Mouse (Mus musculus) heart, embryonic 13.5 days (tissue): Measurements from ENCODE around the gene Gm42906. TPM values are rescaled to one million over a fixed set of nuclear protein-coding genes. Genes with fewer than 3 reads are reported as not detected.

Experiments
- ATAC-seq: fragments of 200-750 bp; cut with Nextera tagmentation; 2 replicates; pipeline ENCODE4 v1.8.0; 2017; ENCODE audit warnings: moderate TSS enrichment; ENCODE audit not compliant: insufficient number of reproducible peaks, low FRiP score, low TSS enrichment; ENCODE audit errors: extremely low read depth
- H3K27ac ChIP-seq: fragments of 300-500 bp; sonication (generic); replicated peaks from 2 replicates; pipeline ENCODE4 v1.5.1; 2015; ENCODE audit warnings: moderate library complexity, mild to moderate bottlenecking, inconsistent platforms
- H3K27me3 ChIP-seq: fragments of 300-500 bp; sonication (generic); replicated peaks from 2 replicates; pipeline ENCODE4 v1.6.1; 2015; ENCODE audit warnings: mild to moderate bottlenecking, inconsistent platforms
- H3K36me3 ChIP-seq: fragments of 300-500 bp; sonication (generic); 2 replicates; pipeline ENCODE4 v1.6.1; 2015; ENCODE audit warnings: mild to moderate bottlenecking, inconsistent platforms
- H3K4me1 ChIP-seq: fragments of 300-500 bp; sonication (generic); 2 replicates; pipeline ENCODE4 v1.6.1; 2015; ENCODE audit warnings: inconsistent platforms
- H3K4me2 ChIP-seq: fragments of 300-500 bp; sonication (generic); 2 replicates; pipeline ENCODE4 v1.6.1; 2015; ENCODE audit warnings: inconsistent platforms, mild to moderate bottlenecking, moderate library complexity
- H3K4me3 ChIP-seq: fragments of 300-500 bp; sonication (generic); 2 replicates; pipeline ENCODE4 v1.5.1; 2015; ENCODE audit warnings: moderate library complexity, mild to moderate bottlenecking, inconsistent platforms
- H3K9ac ChIP-seq: fragments of 300-500 bp; sonication (generic); 2 replicates; pipeline ENCODE4 v1.6.1; 2015; ENCODE audit warnings: inconsistent platforms, mild to moderate bottlenecking, moderate library complexity
- H3K9me3 ChIP-seq: fragments of 300-500 bp; sonication (generic); 2 replicates; pipeline ENCODE4 v1.6.1; 2016; ENCODE audit warnings: inconsistent platforms
- WGBS: fragments of 180-500 bp; shearing (Covaris S2); methylation state at CpG from one replicate; pipeline ENCODE4 v1.1.7; 2015; ENCODE audit warnings: mixed read lengths; 5-methylcytosine and 5-hydroxymethylcytosine counted together
- polyA plus RNA-seq: library from polyadenylated mRNA; unstranded; fragments of >200 nt; fragmentation: Nextera tagmentation; extraction: Ambion mirVana; gene quantifications from 2 replicates; pipeline ENCODE4 v1.2.1, GENCODE M21; 2015

The Gm42906 gene
- polyA plus RNA-seq, 1 experiment from 2014 or later, result not detected

DNA sequence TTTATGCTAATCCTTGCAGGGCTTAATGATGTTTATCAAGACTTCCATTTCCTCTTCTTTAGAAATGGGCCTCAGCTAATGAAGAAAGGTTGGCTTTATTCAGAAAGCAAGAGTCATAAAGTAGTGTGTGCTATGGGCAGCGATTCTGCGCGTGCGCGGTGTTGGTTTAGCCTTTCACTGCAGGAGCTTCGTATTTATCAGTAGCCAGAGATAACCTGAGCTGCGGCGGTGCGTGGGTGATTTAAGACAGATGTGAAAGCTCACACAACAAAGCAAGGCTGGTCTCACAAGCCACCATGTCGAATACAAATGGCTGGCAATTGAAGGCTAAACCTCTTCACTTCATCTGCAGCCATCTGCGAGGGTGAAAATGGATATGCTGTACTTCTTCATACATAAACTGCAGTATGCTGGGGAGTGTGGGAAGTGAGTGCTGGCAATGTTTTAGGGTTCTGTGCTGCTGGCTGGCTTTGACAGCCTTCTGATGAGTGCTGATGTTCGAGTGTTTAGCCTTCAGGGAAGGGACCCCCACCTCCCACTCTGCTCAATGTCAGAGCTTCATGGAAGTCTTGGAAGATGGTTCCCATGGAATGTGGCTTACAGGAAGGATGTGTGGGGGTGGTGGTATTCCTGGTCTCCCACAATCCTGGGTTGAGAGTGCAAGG is 371.6 kb downstream of the Gm42906 start:
- ATAC-seq, result peak; percentile 25; the same call in 1 of the 2 replicates
- Histone ChIP-seq H3K9ac (no peak overlapping the region), H3K4me2 (peak overlapping the region; percentile 53)

DNA sequence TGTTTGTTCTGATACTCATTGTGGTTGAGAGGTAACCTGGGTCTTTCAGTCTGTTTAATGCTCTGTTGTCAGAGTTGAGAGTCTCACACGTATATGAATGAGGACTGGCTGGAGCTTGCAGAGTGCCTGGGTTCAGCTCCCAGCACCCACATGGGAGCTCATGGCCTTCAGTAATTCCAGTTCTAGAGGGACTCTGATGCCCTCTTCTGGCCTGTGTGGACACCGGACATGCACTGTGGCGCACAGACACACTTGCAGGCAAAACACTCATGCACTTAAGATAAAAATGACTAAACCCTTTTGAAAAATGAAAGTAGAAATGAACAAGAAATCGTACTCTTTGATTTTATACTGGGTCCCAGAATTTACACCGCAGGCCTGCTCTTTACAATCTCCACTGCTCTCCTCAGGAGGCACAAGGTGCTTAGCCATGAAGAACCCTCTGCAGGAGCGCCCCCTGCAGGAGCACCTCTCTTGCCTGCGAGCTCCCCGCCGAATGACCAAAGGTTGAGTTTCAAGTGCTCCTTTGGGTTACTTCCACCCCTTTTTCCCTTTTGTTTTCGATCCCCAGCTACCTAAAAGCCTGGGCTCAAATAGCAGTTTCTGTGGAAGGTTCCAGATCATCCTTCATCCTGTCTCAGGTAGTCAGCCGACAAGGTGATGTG is 372.4 kb downstream of the Gm42906 start:
- ATAC-seq, result no peak
- 87% methylated on average over 11 of the region's 11 CpGs for WGBS
- H3K9ac ChIP-seq, result no peak overlapping the region
- H3K36me3 ChIP-seq, result peaks cover 27% of the 10 kb centered on the region
- peaks cover 5% of the 10 kb centered on the region; the same call in 1 of the 2 replicates for H3K9me3 ChIP-seq
- peak overlapping the region; percentile 84 for H3K27ac ChIP-seq
- no peaks in the 10 kb centered on the region for H3K27me3 ChIP-seq
- H3K4me2 ChIP-seq, result no peak overlapping the region
- peaks cover 46% of the 10 kb centered on the region for H3K4me1 ChIP-seq
- no peak overlapping the region for H3K4me3 ChIP-seq

More for the DNA sequence above, 371.6 kb downstream of the Gm42906 start:
- WGBS, result 31% methylated on average over 12 of the region's 12 CpGs
- Histone ChIP-seq H3K36me3 (peaks cover 18% of the 10 kb centered on the region), H3K9me3 (peaks cover 5% of the 10 kb centered on the region; the same call in 1 of the 2 replicates), H3K27me3 (no peaks in the 10 kb centered on the region), H3K4me1 (peaks cover 48% of the 10 kb centered on the region), H3K4me3 (no peak overlapping the region), H3K27ac (peak overlapping the region; percentile 84)

DNA sequence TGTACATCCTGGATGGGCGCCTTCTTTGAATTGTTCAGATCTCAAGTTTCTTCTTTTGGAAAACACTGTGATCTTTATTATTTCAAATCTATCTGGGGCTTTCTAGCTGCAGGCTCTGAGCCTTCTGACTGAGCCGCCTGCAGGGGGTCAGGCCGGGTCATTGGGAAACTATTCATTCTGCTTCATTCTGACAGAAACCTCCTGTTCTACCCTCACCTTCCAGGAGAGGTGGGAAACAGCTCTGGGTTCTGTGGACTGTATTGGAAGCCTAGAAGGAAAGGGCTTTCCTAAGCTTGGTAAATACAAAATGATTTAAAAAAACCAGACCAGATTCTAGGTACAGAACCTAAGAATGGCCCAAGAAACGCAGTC is 373.2 kb downstream of the Gm42906 start:
- Histone ChIP-seq H3K27me3 (no peaks in the 10 kb centered on the region), H3K4me1 (peaks cover 45% of the 10 kb centered on the region), H3K9ac (no peak overlapping the region), H3K4me2 (no peak overlapping the region), H3K27ac (peak overlapping the region; percentile 10; the same call in 1 of the 2 replicates), H3K4me3 (no peak overlapping the region), H3K9me3 (peaks cover 5% of the 10 kb centered on the region; the same call in 1 of the 2 replicates), H3K36me3 (peaks cover 28% of the 10 kb centered on the region)
- 69% methylated on average over 4 of the region's 4 CpGs for WGBS
- no peak for ATAC-seq

- H3K27ac ChIP-seq, result peak overlapping the region; percentile 10
- H3K36me3 ChIP-seq, result peaks cover 28% of the 10 kb centered on the region
- peaks cover 5% of the 10 kb centered on the region; the same call in 1 of the 2 replicates for H3K9me3 ChIP-seq
- no peak overlapping the region for H3K4me3 ChIP-seq
- no peak overlapping the region for H3K4me2 ChIP-seq
- WGBS, result 35% methylated on average over 7 of the region's 7 CpGs
- no peak for ATAC-seq
- no peak overlapping the region for H3K9ac ChIP-seq
- H3K4me1 ChIP-seq, result peaks cover 50% of the 10 kb centered on the region
- no peaks in the 10 kb centered on the region for H3K27me3 ChIP-seq
Measured at GRCm38 (mm10) chr5:151054100-151054742, 373.7 kb downstream of the Gm42906 start.

- Histone ChIP-seq H3K36me3 (peaks cover 25% of the 10 kb centered on the region), H3K4me2 (no peak overlapping the region), H3K9me3 (peaks cover 5% of the 10 kb centered on the region; the same call in 1 of the 2 replicates), H3K4me1 (peaks cover 52% of the 10 kb centered on the region), H3K27me3 (no peaks in the 10 kb centered on the region), H3K4me3 (no peak overlapping the region), H3K9ac (no peak overlapping the region), H3K27ac (no peak overlapping the region)
- ATAC-seq, result no peak
- WGBS, result 64% methylated on average over 5 of the region's 5 CpGs
Measured at GRCm38 (mm10) chr5:151053190-151053589, 374.8 kb downstream of the Gm42906 start.

GRCm38 (mm10) chr5:151052331-151052730 is 375.6 kb downstream of the Gm42906 start:
- Histone ChIP-seq H3K4me3 (no peak overlapping the region), H3K4me2 (no peak overlapping the region), H3K9me3 (peaks cover 5% of the 10 kb centered on the region; the same call in 1 of the 2 replicates), H3K9ac (no peak overlapping the region), H3K27ac (no peak overlapping the region), H3K27me3 (no peaks in the 10 kb centered on the region), H3K36me3 (peaks cover 25% of the 10 kb centered on the region), H3K4me1 (peaks cover 54% of the 10 kb centered on the region)
- WGBS, result 88% methylated on average over 8 of the region's 8 CpGs
- no peak for ATAC-seq

- Histone ChIP-seq H3K36me3 (peaks cover 47% of the 10 kb centered on the region), H3K9ac (no peak overlapping the region), H3K9me3 (peaks cover 5% of the 10 kb centered on the region; the same call in 1 of the 2 replicates), H3K27ac (0 out of 2 replicates have a peak overlapping the region, but pooled peaks have one; percentile 36), H3K27me3 (no peaks in the 10 kb centered on the region), H3K4me1 (peaks cover 23% of the 10 kb centered on the region), H3K4me3 (no peak overlapping the region), H3K4me2 (no peak overlapping the region)
- no peak for ATAC-seq
- 69% methylated on average over 12 of the region's 12 CpGs for WGBS
Measured at GRCm38 (mm10) chr5:151047488-151047887, 380.5 kb downstream of the Gm42906 start.

- no peak overlapping the region for H3K9ac ChIP-seq
- no peaks in the 10 kb centered on the region for H3K27me3 ChIP-seq
- no peak overlapping the region for H3K4me2 ChIP-seq
- no peak overlapping the region for H3K4me3 ChIP-seq
- peaks cover 47% of the 10 kb centered on the region for H3K36me3 ChIP-seq
- WGBS, result 69% methylated on average over 7 of the region's 7 CpGs
- no peak for ATAC-seq
- H3K9me3 ChIP-seq, result peaks cover under 1% of the 10 kb centered on the region; the same call in 1 of the 2 replicates
- 0 out of 2 replicates have a peak overlapping the region, but pooled peaks have one; percentile 36 for H3K27ac ChIP-seq
- peaks cover 23% of the 10 kb centered on the region for H3K4me1 ChIP-seq
Measured at GRCm38 (mm10) chr5:151046917-151047316, 381.0 kb downstream of the Gm42906 start.

DNA sequence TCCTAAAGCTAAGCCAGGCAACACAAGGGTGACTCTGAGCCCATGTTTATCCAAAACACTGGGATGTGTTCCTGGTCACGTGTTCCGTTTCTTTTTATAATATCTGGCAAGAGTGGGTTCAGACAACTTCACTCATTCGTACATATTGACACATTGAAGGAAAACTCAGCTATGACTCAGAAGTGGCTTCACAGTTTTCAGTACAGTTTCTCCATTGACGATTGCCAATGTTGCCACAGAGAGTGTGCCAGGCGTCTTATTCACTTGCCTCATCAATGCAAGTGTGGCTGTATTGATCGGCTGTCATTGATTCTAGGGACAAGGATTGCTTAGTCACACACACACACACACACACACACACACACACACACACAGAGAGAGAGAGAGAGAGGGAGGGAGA is 381.8 kb downstream of the Gm42906 start:
- H3K9ac ChIP-seq, result no peak overlapping the region
- H3K27ac ChIP-seq, result no peak overlapping the region
- peaks cover 23% of the 10 kb centered on the region for H3K4me1 ChIP-seq
- H3K27me3 ChIP-seq, result no peaks in the 10 kb centered on the region
- H3K4me3 ChIP-seq, result no peak overlapping the region
- ATAC-seq, result no peak
- WGBS, result 90% methylated on average over 6 of the region's 6 CpGs
- peaks cover 50% of the 10 kb centered on the region for H3K36me3 ChIP-seq
- H3K4me2 ChIP-seq, result no peak overlapping the region
- H3K9me3 ChIP-seq, result no peaks in the 10 kb centered on the region

GRCm38 (mm10) chr5:151042911-151043310 is 385.1 kb downstream of the Gm42906 start:
- peaks cover 64% of the 10 kb centered on the region for H3K36me3 ChIP-seq
- H3K4me3 ChIP-seq, result no peak overlapping the region

DNA sequence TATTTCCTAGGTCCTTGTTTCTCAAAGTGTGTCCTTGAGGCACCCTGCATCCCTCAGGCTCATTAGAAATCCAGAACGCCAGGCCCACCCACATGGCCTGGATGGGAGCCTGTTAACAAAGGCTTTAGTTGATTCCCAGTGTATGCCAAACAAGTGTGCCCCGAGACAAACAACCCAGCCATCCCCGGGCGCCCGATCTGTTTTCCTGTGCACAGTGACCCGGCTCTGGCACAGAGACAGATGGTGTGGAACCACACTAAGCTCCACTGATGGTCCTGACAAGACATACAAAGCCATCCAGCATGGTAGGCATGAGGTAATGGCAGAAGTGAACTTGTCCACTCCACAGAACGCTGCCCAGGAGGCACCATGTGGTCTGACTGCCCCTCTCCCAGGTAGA is 390.1 kb downstream of the Gm42906 start:
- ATAC-seq, result no peak
- no peak overlapping the region for H3K4me3 ChIP-seq
- H3K9me3 ChIP-seq, result peaks cover 6% of the 10 kb centered on the region; the same call in 1 of the 2 replicates
- H3K36me3 ChIP-seq, result peaks cover 43% of the 10 kb centered on the region
- 81% methylated on average over 7 of the region's 7 CpGs for WGBS
- H3K4me1 ChIP-seq, result peaks cover 11% of the 10 kb centered on the region
- no peaks in the 10 kb centered on the region for H3K27me3 ChIP-seq
- H3K4me2 ChIP-seq, result no peak overlapping the region
- H3K27ac ChIP-seq, result no peak overlapping the region
- no peak overlapping the region for H3K9ac ChIP-seq

More at GRCm38 (mm10) chr5:151042911-151043310, 385.1 kb downstream of the Gm42906 start:
- Histone ChIP-seq H3K27ac (no peak overlapping the region), H3K27me3 (no peaks in the 10 kb centered on the region), H3K9me3 (no peaks in the 10 kb centered on the region), H3K9ac (no peak overlapping the region), H3K4me2 (no peak overlapping the region), H3K4me1 (peaks cover 6% of the 10 kb centered on the region)
- ATAC-seq, result no peak
- 90% methylated on average over 5 of the region's 5 CpGs for WGBS
